In the genomic region with DNA sequence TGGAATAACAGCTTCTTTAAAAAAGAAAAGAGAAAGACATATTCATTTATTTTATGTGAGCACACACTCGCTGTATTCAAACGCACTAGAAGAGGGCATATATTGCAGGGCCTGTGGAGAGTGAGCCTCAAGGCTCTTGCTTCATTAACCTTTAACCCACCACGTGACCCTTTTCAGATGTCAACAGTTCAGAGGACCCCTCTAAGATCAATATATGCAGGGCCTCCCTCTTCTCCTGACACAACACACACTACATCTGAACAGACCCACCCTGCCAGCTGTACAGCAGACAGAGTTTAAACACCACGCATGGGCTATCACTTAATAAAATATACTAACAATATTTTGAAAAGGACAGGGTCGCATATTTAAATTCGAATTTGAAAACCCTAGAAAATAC, we compare ENCODE assay signal across 15 mouse cellular contexts.
"Had no signal": no experiment of that assay in that cellular context is flagged by ENCODE, and none has a peak within 500 bp of the region (broad histone marks: within the 10 kb centered on the region; RNA-seq: fewer than 3 reads in every experiment).

No protein-coding gene starts in this region.

- H3K9me3 ChIP-seq: liver, embryonic 15.5 days; midbrain, embryonic 12.5 days; neural tube, embryonic 12.5 days; stomach, embryonic 15.5 days had no signal

- H3K4me1 ChIP-seq: liver, embryonic 15.5 days; midbrain, embryonic 12.5 days; neural tube, embryonic 12.5 days; stomach, embryonic 15.5 days had no signal

- H3K4me2 ChIP-seq: liver, embryonic 15.5 days; lung, embryonic 14.5 days; midbrain, embryonic 12.5 days; neural tube, embryonic 12.5 days; stomach, embryonic 15.5 days had no signal

- H3K4me3 ChIP-seq: liver, embryonic 15.5 days; midbrain, embryonic 12.5 days; neural tube, embryonic 12.5 days; stomach, embryonic 15.5 days had no signal

- H3K27me3 ChIP-seq: liver, embryonic 15.5 days; midbrain, embryonic 12.5 days; neural tube, embryonic 12.5 days; stomach, embryonic 15.5 days had no signal

- ATAC-seq: midbrain, embryonic 16.5 days had no signal

- H3K9ac ChIP-seq: liver, embryonic 15.5 days; lung, embryonic 14.5 days; midbrain, embryonic 12.5 days; neural tube, embryonic 12.5 days; stomach, embryonic 15.5 days had no signal

- DNase-seq: lung, adult 18-20 months; lung, embryonic 14.5 days; lung, postnatal 10 days; lung, postnatal 4 days; midbrain, embryonic 14.5 days; right cerebral cortex, postnatal 14 days; thymus, adult 2 months; thymus, postnatal 14 days; thymus, postnatal 36 days had no signal

- H3K36me3 ChIP-seq: liver, embryonic 15.5 days; midbrain, embryonic 12.5 days; neural tube, embryonic 12.5 days; stomach, embryonic 15.5 days had no signal

- H3K27ac ChIP-seq: liver, embryonic 15.5 days; midbrain, embryonic 12.5 days; neural tube, embryonic 12.5 days; stomach, embryonic 15.5 days; stomach, postnatal 0 days had no signal
